Mouse (Mus musculus): ENCODE results near the gene Capza1. TPM values are rescaled to one million over a fixed set of nuclear protein-coding genes. Genes with fewer than 3 reads are reported as not detected.

Capza1 gene
- polyA plus RNA-seq (2017; shearing (Covaris generic)) = 468 TPM

DNA sequence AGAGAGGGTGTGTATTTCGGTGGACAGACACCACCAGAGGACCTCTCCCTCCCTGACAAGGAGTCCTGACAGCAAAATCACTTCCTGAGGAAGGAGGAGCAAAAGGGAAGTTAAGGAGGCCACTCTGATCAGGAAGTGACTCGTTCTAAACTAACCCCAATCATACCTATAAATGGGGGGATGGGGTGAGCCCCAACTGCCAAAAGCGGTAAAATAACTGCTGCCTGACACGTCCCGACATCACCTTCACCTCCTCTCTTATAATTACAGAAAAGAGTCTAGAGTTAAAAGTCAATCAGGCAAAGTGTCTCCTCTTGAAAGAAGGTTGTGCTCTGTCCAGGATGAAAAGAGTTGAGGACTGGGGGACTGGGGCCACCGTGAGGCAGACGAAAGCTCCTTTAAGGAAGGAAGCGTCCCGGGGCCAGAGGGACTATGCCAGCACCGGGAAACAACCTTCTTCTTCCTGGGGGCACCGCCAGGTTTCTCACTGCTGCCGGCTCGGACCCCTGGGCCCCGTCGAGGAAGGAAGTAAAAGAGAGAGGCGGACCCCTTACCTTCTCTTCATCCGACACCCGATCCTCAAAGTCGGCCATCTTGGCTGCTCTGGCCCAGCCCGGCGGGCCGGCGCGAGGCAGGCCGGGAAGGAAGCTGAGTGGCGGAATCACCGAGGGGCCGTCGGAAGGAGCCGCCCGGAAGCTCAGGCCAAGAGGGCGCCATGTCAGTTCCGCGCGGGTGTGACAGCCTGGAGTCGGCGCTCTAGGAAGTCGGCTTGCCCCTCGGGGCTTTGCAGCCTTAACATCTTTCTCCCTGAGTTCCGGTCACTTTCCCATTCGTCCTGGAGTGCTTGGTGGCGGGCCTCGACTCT, at the start of gene Capza1, which contains the start of gene St7l:
TSS of gene Capza1 (minus strand) at position 720 of the 865 bp plus-strand sequence.
TSS of gene St7l (plus strand) at position 220 of the 865 bp plus-strand sequence.

DNA sequence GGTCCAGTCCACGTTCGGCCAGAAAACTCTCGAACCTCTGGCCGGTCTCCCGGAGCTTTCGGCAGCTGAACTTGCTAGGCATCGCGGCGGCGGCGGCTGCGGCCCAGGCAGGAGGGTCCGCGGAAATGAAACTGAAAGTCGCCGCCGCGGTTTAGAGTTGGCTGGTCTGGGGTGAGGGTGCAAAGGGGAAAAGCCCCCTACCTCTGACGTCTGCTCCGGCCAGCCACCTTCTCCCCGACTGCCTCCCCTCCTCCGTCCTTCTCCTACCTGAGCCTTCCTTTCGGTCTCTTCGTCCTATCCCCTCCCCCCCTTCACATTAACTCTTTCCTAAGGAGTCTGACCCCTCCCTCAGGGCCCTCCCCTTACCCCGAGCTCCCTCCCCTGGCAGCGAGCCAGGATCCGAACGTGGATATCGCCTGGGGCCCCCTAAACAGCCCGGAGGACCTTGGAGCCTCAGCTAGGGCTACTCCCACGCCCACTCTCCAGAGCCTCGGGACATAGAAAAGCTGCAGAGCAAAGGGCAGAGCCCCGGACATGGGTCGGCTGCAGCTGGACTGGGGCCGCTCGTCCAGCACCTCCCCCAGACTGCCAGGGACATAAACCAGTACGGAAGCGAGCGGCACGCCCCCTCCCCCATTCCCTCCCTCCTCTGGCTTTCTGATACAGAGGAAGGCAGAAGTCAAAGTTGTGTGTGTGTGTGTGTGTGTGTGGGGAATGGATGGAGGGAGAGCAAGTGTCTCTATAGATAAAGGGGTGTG, 46.1 kb downstream of the Capza1 start, which contains the start of gene Mov10:
TSS of gene Mov10 (minus strand) at position 573 of the 758 bp plus-strand sequence.

DNA sequence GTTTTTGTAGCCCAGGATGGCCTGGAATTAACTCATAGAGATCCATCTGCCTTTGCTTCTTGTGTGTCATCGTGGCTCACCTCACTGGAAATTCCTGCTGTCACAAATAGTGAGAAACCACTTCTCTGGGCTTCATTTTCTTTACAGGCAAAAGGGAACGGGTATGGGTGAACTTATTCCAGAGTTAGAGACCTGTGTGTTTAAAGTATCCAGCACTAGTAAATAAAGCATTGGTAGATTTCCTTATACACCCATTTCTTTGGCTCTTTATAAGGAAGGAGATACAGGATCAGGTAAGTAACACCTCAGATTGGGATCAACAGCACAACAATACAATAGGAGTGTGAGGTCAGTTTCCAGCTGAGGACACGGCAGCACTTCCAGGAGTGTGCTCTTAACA, 76.2 kb downstream of the Capza1 start, which contains the start of gene Rhoc:
TSS of gene Rhoc (plus strand) at position 301 of the 400 bp plus-strand sequence.

DNA sequence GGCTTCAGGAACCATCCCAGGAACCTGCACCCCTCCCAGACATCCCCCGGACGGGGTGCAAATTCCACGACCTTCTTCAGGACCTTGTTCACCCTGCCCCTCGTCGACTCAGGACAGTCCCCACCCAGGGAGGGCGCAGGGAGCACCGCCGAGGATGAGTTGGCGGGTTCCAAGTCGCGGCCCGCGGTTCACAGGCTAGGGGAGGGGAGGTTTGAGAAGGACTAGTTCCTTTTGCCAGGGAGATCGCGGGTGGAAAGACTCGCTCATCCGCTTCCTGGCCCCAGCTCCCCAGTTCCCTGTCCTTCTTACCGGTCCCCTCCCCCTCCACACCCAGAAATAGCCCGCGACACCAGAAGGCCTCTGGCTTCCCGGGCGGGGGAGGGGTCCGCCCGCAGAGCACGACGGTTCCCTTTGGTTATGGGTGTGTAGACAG, 82.8 kb downstream of the Capza1 start, which contains the start of gene Fam19a3:
TSS of gene Fam19a3 (minus strand) at position 370 of the 433 bp plus-strand sequence.

DNA sequence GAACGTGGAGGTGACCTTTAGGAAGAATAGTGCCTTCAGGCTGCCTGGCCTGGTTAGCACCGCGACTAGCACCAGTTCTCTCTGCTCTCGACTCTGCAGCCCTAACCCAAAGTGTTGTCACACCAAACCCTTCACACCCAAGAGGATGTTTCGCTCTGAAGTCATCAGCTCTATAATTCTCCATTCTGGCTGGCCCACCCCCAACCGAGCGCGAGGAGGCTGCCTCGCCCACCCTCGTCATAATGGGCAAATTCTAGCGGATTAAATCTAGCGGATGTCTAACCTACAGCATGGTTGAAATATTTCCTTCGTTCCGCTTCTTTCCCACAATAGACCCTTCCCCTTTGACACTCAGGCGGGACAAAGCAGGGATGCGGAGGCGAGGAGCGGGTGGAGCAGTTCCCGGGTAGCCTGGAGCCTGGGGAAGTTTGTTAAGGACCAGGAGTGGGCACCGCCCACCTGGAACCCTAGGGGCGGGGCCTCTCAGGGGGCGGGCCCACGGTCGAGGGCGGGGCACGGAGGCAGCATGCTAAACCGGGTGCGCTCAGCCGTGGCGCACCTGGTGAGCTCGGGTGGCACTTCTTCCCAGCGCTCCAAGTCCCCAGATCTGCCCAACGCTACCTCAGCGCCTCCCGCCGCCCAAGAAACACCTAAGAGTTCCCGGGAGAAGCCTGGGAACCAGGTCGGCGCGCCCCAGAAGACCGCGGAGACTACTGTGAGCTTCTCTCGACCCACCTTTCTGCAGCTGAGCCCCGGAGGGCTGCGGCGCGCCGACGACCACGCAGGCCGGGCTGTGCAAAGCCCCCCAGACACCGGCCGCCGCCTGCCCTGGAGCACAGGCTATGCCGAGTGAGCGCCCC, 83.5 kb downstream of the Capza1 start, which contains the start of gene Ppm1j:
TSS of gene Ppm1j (plus strand) at position 496 of the 860 bp plus-strand sequence.

Other genes with a start within 250 kb of the Capza1 start
- 23.6 TPM for gene Slc16a1, start 225.8 kb downstream of the Capza1 start, polyA plus RNA-seq (2017; shearing (Covaris generic))
- gene Ppm1j, start 83.4 kb downstream of the Capza1 start, polyA plus RNA-seq (2017; shearing (Covaris generic)) = 74.4 TPM
- 2.0 TPM for gene Fam19a3, start 82.7 kb downstream of the Capza1 start, polyA plus RNA-seq (2017; shearing (Covaris generic))
- 10.1 TPM for gene Rhoc, start 76.1 kb downstream of the Capza1 start, polyA plus RNA-seq (2017; shearing (Covaris generic))
- 52.1 TPM for gene Mov10, start 45.9 kb downstream of the Capza1 start, polyA plus RNA-seq (2017; shearing (Covaris generic))
- 42.7 TPM for gene St7l, start 500 bp downstream of the Capza1 start, polyA plus RNA-seq (2017; shearing (Covaris generic))
- gene Wnt2b, start 97.4 kb upstream of the Capza1 start, polyA plus RNA-seq (2017; shearing (Covaris generic)) = 0.28 TPM
- 0.11 TPM for gene Cttnbp2nl, start 188.6 kb upstream of the Capza1 start, polyA plus RNA-seq (2017; shearing (Covaris generic))
- not detected for gene 4930564D02Rik, start 202.3 kb upstream of the Capza1 start, polyA plus RNA-seq (2017; shearing (Covaris generic))

All from CD4-positive, CD25-positive, alpha-beta regulatory T cell (primary cell).